Mouse (Mus musculus) midbrain, embryonic 12.5 days (tissue): ENCODE data around the gene Raet1e. TPM values are rescaled to one million over a fixed set of nuclear protein-coding genes. Genes with fewer than 3 reads are reported as not detected.
"Not testable (repeated sequence)": the region's sequence is repeated elsewhere in the genome, so short reads cannot be mapped to it uniquely, and the experiment has no call there.

ENCODE experiments used
- ATAC-seq: fragments of 200-750 bp; cut with Nextera tagmentation; 2 replicates; pipeline ENCODE4 v1.8.0; 2017; ENCODE audit warnings: low read depth, moderate TSS enrichment, moderate library complexity; ENCODE audit not compliant: low FRiP score
- H3K27ac ChIP-seq: fragments of 300-500 bp; sonication (generic); replicated peaks from 2 replicates; pipeline ENCODE4 v1.5.1; 2016; ENCODE audit warnings: mild to moderate bottlenecking
- H3K27me3 ChIP-seq: fragments of 300-500 bp; sonication (generic); 2 replicates; pipeline ENCODE4 v1.6.1; 2016; ENCODE audit warnings: mild to moderate bottlenecking
- H3K36me3 ChIP-seq: fragments of 300-500 bp; sonication (generic); 2 replicates; pipeline ENCODE4 v1.6.1; 2016
- H3K4me1 ChIP-seq: fragments of 300-500 bp; sonication (generic); 2 replicates; pipeline ENCODE4 v1.6.1; 2016
- H3K4me2 ChIP-seq: fragments of 300-500 bp; sonication (generic); replicated peaks from 2 replicates; pipeline ENCODE4 v1.6.1; 2016; ENCODE audit warnings: mild to moderate bottlenecking, moderate library complexity
- H3K4me3 ChIP-seq: fragments of 300-500 bp; sonication (generic); 2 replicates; pipeline ENCODE4 v1.5.1; 2016; ENCODE audit warnings: mild to moderate bottlenecking
- H3K9ac ChIP-seq: fragments of 300-500 bp; sonication (generic); replicated peaks from 2 replicates; pipeline ENCODE4 v1.6.1; 2016; ENCODE audit warnings: mild to moderate bottlenecking, moderate library complexity
- H3K9me3 ChIP-seq: fragments of 300-500 bp; sonication (generic); 2 replicates; pipeline ENCODE4 v1.6.1; 2016; ENCODE audit warnings: mild to moderate bottlenecking
- WGBS: fragments of 180-500 bp; shearing (Covaris S2); methylation state at CpG from one replicate; pipeline ENCODE4 v1.1.7; 2016; 5-methylcytosine and 5-hydroxymethylcytosine counted together
- polyA plus RNA-seq: library from polyadenylated mRNA; unstranded; fragments of >200 nt; fragmentation: Nextera tagmentation; extraction: Ambion mirVana; gene quantifications from 2 replicates; pipeline ENCODE4 v1.2.1, GENCODE M21; 2016

Gene Raet1e
- polyA plus RNA-seq, 1 experiment from 2014 or later: 8.5 TPM

GRCm38 (mm10) chr10:22360957-22361356 lies 202.6 kb downstream of the Raet1e start:
- H3K36me3 ChIP-seq, H3K4me3 ChIP-seq, ATAC-seq: not testable (repeated sequence)

GRCm38 (mm10) chr10:22361415-22362352 lies 203.3 kb downstream of the Raet1e start:
- H3K4me1 ChIP-seq, H3K27me3 ChIP-seq, H3K27ac ChIP-seq, H3K9ac ChIP-seq, H3K36me3 ChIP-seq, H3K9me3 ChIP-seq: not testable (repeated sequence)
- Histone ChIP-seq H3K4me2 (peak overlapping the region; percentile 40), H3K4me3 (peak overlapping the region; percentile 23)
- WGBS: 0% methylated on average over 9 of the region's 15 CpGs
- ATAC-seq: peak; percentile 90

More at GRCm38 (mm10) chr10:22360957-22361356, 202.6 kb downstream of the Raet1e start:
- 52% methylated on average over 2 of the region's 2 CpGs for WGBS
- not testable (repeated sequence) for H3K4me2 ChIP-seq, H3K4me1 ChIP-seq, H3K27ac ChIP-seq, H3K27me3 ChIP-seq, H3K9ac ChIP-seq, H3K9me3 ChIP-seq

- H3K27me3 ChIP-seq, H3K9me3 ChIP-seq, H3K36me3 ChIP-seq, H3K4me1 ChIP-seq, H3K27ac ChIP-seq, H3K4me3 ChIP-seq, H3K9ac ChIP-seq, H3K4me2 ChIP-seq, ATAC-seq: not testable (repeated sequence)
- 87% methylated on average over 2 of the region's 2 CpGs for WGBS
Measured at GRCm38 (mm10) chr10:22362466-22362865, 204.1 kb downstream of the Raet1e start.

GRCm38 (mm10) chr10:22364915-22365314 lies 206.5 kb downstream of the Raet1e start:
- H3K9ac ChIP-seq, H3K4me1 ChIP-seq, H3K4me3 ChIP-seq, H3K9me3 ChIP-seq, H3K36me3 ChIP-seq, H3K4me2 ChIP-seq, H3K27me3 ChIP-seq, ATAC-seq, H3K27ac ChIP-seq: not testable (repeated sequence)
- 91% methylated on average over 2 of the region's 2 CpGs for WGBS

GRCm38 (mm10) chr10:22381226-22381625 lies 222.9 kb downstream of the Raet1e start:
- H3K27me3 ChIP-seq, H3K9ac ChIP-seq, H3K27ac ChIP-seq, H3K4me1 ChIP-seq, H3K9me3 ChIP-seq, H3K4me3 ChIP-seq, H3K36me3 ChIP-seq: not testable (repeated sequence)
- peak; percentile 76 for ATAC-seq
- peak overlapping the region; percentile 29 for H3K4me2 ChIP-seq
- 7% methylated on average over 9 of the region's 10 CpGs for WGBS

- not testable (repeated sequence) for H3K9me3 ChIP-seq, ATAC-seq, H3K27me3 ChIP-seq, H3K27ac ChIP-seq, H3K4me3 ChIP-seq, H3K4me2 ChIP-seq, H3K4me1 ChIP-seq, H3K36me3 ChIP-seq, H3K9ac ChIP-seq
- WGBS: 85% methylated on average over 7 of the region's 7 CpGs
Measured at GRCm38 (mm10) chr10:22390146-22390545, 231.8 kb downstream of the Raet1e start.

GRCm38 (mm10) chr10:22391616-22392015 lies 233.2 kb downstream of the Raet1e start:
- H3K4me2 ChIP-seq, H3K27me3 ChIP-seq, H3K27ac ChIP-seq, H3K9me3 ChIP-seq, H3K36me3 ChIP-seq, ATAC-seq, H3K4me3 ChIP-seq, H3K4me1 ChIP-seq, H3K9ac ChIP-seq: not testable (repeated sequence)
- WGBS: 80% methylated on average over 3 of the region's 5 CpGs

- not testable (repeated sequence) for H3K27me3 ChIP-seq, H3K4me2 ChIP-seq, H3K9me3 ChIP-seq, H3K27ac ChIP-seq, H3K36me3 ChIP-seq, H3K4me1 ChIP-seq, H3K4me3 ChIP-seq, H3K9ac ChIP-seq
- no CpG with 5 or more reads among the region's 2 CpGs for WGBS
- peak; percentile 69 for ATAC-seq
Measured at GRCm38 (mm10) chr10:22393028-22393824, 234.9 kb downstream of the Raet1e start.

GRCm38 (mm10) chr10:22396680-22397079 lies 238.3 kb downstream of the Raet1e start:
- H3K27me3 ChIP-seq, H3K9me3 ChIP-seq, H3K4me2 ChIP-seq, H3K4me1 ChIP-seq, H3K4me3 ChIP-seq, H3K9ac ChIP-seq, H3K27ac ChIP-seq, H3K36me3 ChIP-seq: not testable (repeated sequence)
- peak; percentile 49 for ATAC-seq
- WGBS: 43% methylated on average over 1 of the region's 1 CpGs

- not testable (repeated sequence) for H3K4me3 ChIP-seq, H3K27me3 ChIP-seq, H3K27ac ChIP-seq, H3K9ac ChIP-seq, H3K4me1 ChIP-seq, H3K9me3 ChIP-seq, H3K36me3 ChIP-seq, H3K4me2 ChIP-seq
- 2% methylated on average over 8 of the region's 11 CpGs for WGBS
- ATAC-seq: peak; percentile 78
Measured at GRCm38 (mm10) chr10:22402225-22402917, 244.0 kb downstream of the Raet1e start.

GRCm38 (mm10) chr10:22413702-22414494 lies 255.5 kb downstream of the Raet1e start:
- not testable (repeated sequence) for H3K36me3 ChIP-seq, H3K4me2 ChIP-seq, H3K4me3 ChIP-seq, H3K9me3 ChIP-seq, H3K4me1 ChIP-seq, H3K9ac ChIP-seq, H3K27ac ChIP-seq, H3K27me3 ChIP-seq
- WGBS: 0% methylated on average over 1 of the region's 8 CpGs
- ATAC-seq: peak; percentile 83
